Mouse (Mus musculus) liver, embryonic 14.5 days (tissue): ENCODE results near the gene Rapgef4. TPM values are rescaled to one million over a fixed set of nuclear protein-coding genes. Genes with fewer than 3 reads are reported as not detected.

ENCODE experiments used
- ATAC-seq: fragments of 200-750 bp; cut with Nextera tagmentation; 2 replicates; pipeline ENCODE4 v1.8.0; 2017; ENCODE audit warnings: moderate number of reproducible peaks, mild to moderate bottlenecking, moderate library complexity; ENCODE audit not compliant: insufficient read depth
- DNase-seq, 3 experiments: peaks; one replicate each; pipeline ENCODE4 v3.0.0-alpha.2; 2012 to 2013; ENCODE audit warnings: low read depth in 3 of 3, low spot score in 3 of 3
- H3K27ac ChIP-seq: fragments of 300-500 bp; sonication (generic); 2 replicates; pipeline ENCODE4 v1.5.1; 2014; ENCODE audit warnings: moderate library complexity, mild to moderate bottlenecking, control low read depth, inconsistent platforms
- H3K27me3 ChIP-seq: fragments of 300-500 bp; sonication (generic); 2 replicates; pipeline ENCODE4 v1.6.1; 2014; ENCODE audit warnings: mild to moderate bottlenecking, low read length, moderate library complexity; ENCODE audit not compliant: control insufficient read depth, insufficient read depth
- H3K36me3 ChIP-seq: fragments of 300-500 bp; sonication (generic); replicated peaks from 2 replicates; pipeline ENCODE4 v1.6.1; 2014; ENCODE audit warnings: low read depth; ENCODE audit not compliant: control insufficient read depth, insufficient read depth
- H3K4me1 ChIP-seq, 2 experiments: fragments of 200-500 bp in 1 of 2; fragments of 300-500 bp in 1 of 2; sonication (generic) in 1 of 2; replicated peaks; 2 replicates each; pipeline ENCODE4 v1.6.1; 2012 to 2014; ENCODE audit warnings: antibody characterized with exemption in 1 of 2, inconsistent platforms in 1 of 2, low read length in 1 of 2; ENCODE audit not compliant: control insufficient read depth in 2 of 2, insufficient read depth in 2 of 2
- H3K4me2 ChIP-seq: fragments of 300-500 bp; sonication (generic); 2 replicates; pipeline ENCODE4 v1.6.1; 2014; ENCODE audit warnings: low read depth, mild to moderate bottlenecking, control low read depth, moderate library complexity
- H3K4me3 ChIP-seq, 2 experiments: fragments of 200-500 bp in 1 of 2; fragments of 300-500 bp in 1 of 2; sonication (generic) in 1 of 2; 2 replicates each; pipeline ENCODE4 v1.5.1; 2012 to 2014; ENCODE audit warnings: low read depth in 2 of 2, low read length in 2 of 2, mild to moderate bottlenecking in 2 of 2, control low read depth in 1 of 2, inconsistent platforms in 1 of 2, moderate library complexity in 1 of 2; ENCODE audit not compliant: insufficient read depth in 1 of 2
- H3K9ac ChIP-seq: fragments of 300-500 bp; sonication (generic); replicated peaks from 2 replicates; pipeline ENCODE4 v1.6.1; 2014; ENCODE audit warnings: mild to moderate bottlenecking, control low read depth, moderate library complexity
- H3K9me3 ChIP-seq: fragments of 300-500 bp; sonication (generic); 2 replicates; pipeline ENCODE4 v1.6.1; 2016; ENCODE audit warnings: low read length, mixed read lengths; ENCODE audit not compliant: control insufficient read depth
- CTCF ChIP-seq: IDR thresholded peaks from 2 replicates; pipeline ENCODE4 v1.5.1; 2016; ENCODE audit warnings: antibody characterized with exemption, low read depth, control low read depth
- EP300 ChIP-seq: IDR thresholded peaks from 2 replicates; pipeline ENCODE4 v1.6.1; 2016; ENCODE audit warnings: antibody characterized with exemption, low read depth
- WGBS: fragments of 180-500 bp; shearing (Covaris S2); extraction: QIAGEN DNeasy Blood & Tissue Kit; methylation state at CpG from one replicate; pipeline ENCODE4 v1.1.7; 2014; ENCODE audit not compliant: insufficient replicate concordance; 5-methylcytosine and 5-hydroxymethylcytosine counted together
- polyA plus RNA-seq, 2 experiments: library from polyadenylated mRNA; depleted of rRNA in 1 of 2; stranded (reverse) in 1 of 2; unstranded in 1 of 2; fragments of >200 nt; fragmentation: Nextera tagmentation in 1 of 2; extraction: Ambion mirVana in 1 of 2; gene quantifications; 2 replicates each; pipeline versions ENCODE4 v1.2.1 to v1.2.3; 2012 to 2014

Rapgef4 gene
- polyA plus RNA-seq, 2 experiments = 2.2 to 4.2 TPM

- peak overlapping the region in 1 of 2 experiments; percentile 22; a peak in 1 of 4 replicates for H3K4me3 ChIP-seq
- no peaks in the 10 kb centered on the region for H3K4me1 ChIP-seq
- DNase-seq (no peak), ATAC-seq (no peak)
- 0 out of 2 replicates have a peak overlapping the region, but pooled peaks have one; percentile 1 for H3K4me2 ChIP-seq
- no peak for TF ChIP-seq EP300
- no peak for TF ChIP-seq CTCF
- 50% methylated on average over 14 of the region's 14 CpGs for WGBS
- H3K9ac ChIP-seq = no peak overlapping the region
- H3K9me3 ChIP-seq = no peaks in the 10 kb centered on the region
- no peaks in the 10 kb centered on the region for H3K36me3 ChIP-seq
- no peaks in the 10 kb centered on the region for H3K27me3 ChIP-seq
- H3K27ac ChIP-seq = no peak overlapping the region
These were observed 260.9 kb downstream of the Rapgef4 start for GRCm38 (mm10) chr2:72241714-72242472.

- no peak overlapping the region for H3K27ac ChIP-seq
- H3K4me2 ChIP-seq = no peak overlapping the region
- H3K4me3 ChIP-seq = no peak overlapping the region
- WGBS = 55% methylated on average over 12 of the region's 12 CpGs
- H3K36me3 ChIP-seq = no peaks in the 10 kb centered on the region
- no peaks in the 10 kb centered on the region for H3K4me1 ChIP-seq
- TF ChIP-seq EP300 (no peak), CTCF (no peak)
- H3K27me3 ChIP-seq = no peaks in the 10 kb centered on the region
- H3K9me3 ChIP-seq = no peaks in the 10 kb centered on the region
- DNase-seq (no peak), ATAC-seq (no peak)
- no peak overlapping the region for H3K9ac ChIP-seq
These were observed 262.1 kb downstream of the Rapgef4 start for GRCm38 (mm10) chr2:72242910-72243675.

DNA sequence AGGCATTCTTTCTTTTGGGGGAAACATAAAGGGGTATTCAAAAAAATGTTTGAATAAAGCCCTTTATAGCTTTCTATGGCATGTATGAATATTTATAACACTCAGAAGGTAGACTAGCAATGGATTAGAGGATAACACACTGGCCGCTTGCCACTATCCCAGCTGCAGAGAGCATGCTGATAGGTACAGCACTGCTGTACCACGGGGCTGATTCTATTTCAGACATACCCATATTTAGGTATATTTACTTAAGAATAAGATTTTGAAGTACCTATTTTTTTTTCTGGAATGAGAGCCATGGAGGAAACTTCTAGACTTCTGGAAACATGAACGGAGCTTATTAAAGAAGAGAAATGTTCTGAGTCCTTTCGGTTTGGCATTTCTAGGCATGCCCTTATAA, 264.6 kb downstream of the Rapgef4 start:
- Histone ChIP-seq H3K9ac (no peak overlapping the region), H3K36me3 (no peaks in the 10 kb centered on the region), H3K9me3 (no peaks in the 10 kb centered on the region), H3K27ac (no peak overlapping the region), H3K4me2 (no peak overlapping the region), H3K4me1 (no peaks in the 10 kb centered on the region), H3K4me3 (no peak overlapping the region), H3K27me3 (no peaks in the 10 kb centered on the region)
- ATAC-seq (no peak), DNase-seq (no peak)
- 71% methylated on average over 4 of the region's 4 CpGs for WGBS
- no peak for TF ChIP-seq EP300
- TF ChIP-seq CTCF = no peak

DNA sequence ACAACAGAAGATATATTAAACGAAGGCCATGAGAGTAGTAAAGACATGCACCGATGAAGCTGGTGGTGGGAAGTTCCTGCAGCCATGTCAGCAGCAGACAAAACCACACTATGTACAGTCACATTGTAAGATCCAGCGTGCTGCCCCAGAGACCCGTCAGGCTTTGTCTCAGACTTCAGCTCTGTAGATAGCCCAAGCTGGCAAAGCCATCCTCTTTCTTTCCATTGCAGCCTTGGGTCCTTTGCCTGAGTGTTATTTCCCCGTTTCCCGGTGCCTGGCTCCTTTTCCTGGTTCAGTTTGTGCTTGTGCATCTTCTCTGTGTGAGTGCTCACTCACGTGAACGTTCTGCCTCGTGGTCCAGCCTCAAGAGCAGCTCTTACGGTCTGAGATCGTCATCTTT, 265.3 kb downstream of the Rapgef4 start:
- Histone ChIP-seq H3K36me3 (no peaks in the 10 kb centered on the region), H3K27ac (no peak overlapping the region), H3K4me1 (no peaks in the 10 kb centered on the region), H3K9ac (no peak overlapping the region), H3K27me3 (no peaks in the 10 kb centered on the region), H3K4me2 (no peak overlapping the region), H3K9me3 (no peaks in the 10 kb centered on the region), H3K4me3 (no peak overlapping the region)
- ATAC-seq = no peak
- WGBS = 69% methylated on average over 11 of the region's 11 CpGs
- TF ChIP-seq EP300 (no peak), CTCF (no peak)
- DNase-seq = no peak

GRCm38 (mm10) chr2:72247819-72248218, 266.8 kb downstream of the Rapgef4 start:
- WGBS = 71% methylated on average over 6 of the region's 6 CpGs
- DNase-seq (no peak), ATAC-seq (no peak)
- Histone ChIP-seq H3K4me2 (no peak overlapping the region), H3K9me3 (no peaks in the 10 kb centered on the region), H3K27ac (no peak overlapping the region), H3K4me1 (no peaks in the 10 kb centered on the region), H3K4me3 (no peak overlapping the region), H3K36me3 (no peaks in the 10 kb centered on the region), H3K9ac (no peak overlapping the region), H3K27me3 (no peaks in the 10 kb centered on the region)
- no peak for TF ChIP-seq EP300
- TF ChIP-seq CTCF = no peak
